Mouse (Mus musculus): Measurements from ENCODE around the gene Slc7a5. TPM values are rescaled to one million over a fixed set of nuclear protein-coding genes. Genes with fewer than 3 reads are reported as not detected.
A peak's percentile ranks its signal among the peaks of the same experiment; 100 is the strongest.

The Slc7a5 gene
- polyA plus RNA-seq, 1 experiment, result 113 TPM

GRCm38 (mm10) chr8:121879712-121880111 lies 27.8 kb downstream of the Slc7a5 start:
- no peak for DNase-seq (ENCODE audit: low read depth)
- TF ChIP-seq POLR2A (IDR thresholded peaks at IDR 0.05; ENCODE audit: borderline replicate concordance, extremely low read depth, insufficient read depth, insufficient read length, poor library complexity, severe bottlenecking) (no peak), CTCF (IDR thresholded peaks at IDR 0.05; ENCODE audit: borderline replicate concordance, extremely low read depth, insufficient read depth, insufficient read length) (no peak)

DNA sequence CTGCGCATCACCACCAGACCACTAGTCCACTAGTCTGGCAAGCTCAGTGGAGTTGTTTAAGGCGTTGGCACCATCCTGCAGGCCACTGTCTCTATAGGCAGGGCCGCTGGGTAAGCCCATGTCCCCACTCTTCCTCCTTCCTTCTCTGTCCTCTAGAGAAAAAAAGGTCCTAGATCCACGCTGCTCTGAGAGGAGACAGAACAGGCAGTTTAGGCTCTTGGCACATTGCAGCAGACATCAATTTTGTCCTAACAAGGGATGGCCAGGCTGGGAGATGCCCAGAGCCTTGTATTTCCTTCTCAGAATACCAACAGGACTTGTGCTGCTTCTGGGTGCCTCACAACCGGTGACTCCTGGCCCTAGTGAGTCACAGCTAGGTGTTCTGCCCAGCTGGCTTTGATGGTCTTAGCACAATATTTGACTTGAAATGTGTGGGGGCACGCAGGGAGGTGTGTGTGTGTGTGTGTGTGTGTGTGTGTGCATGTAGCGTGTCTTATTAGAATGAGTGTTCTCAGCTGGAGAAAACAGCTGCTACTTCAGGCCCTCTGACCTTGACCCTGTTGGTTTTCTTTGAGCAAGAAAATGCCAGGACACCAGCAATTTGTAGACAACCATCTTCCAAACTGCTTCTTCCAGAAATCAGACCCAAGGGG lies 29.5 kb downstream of the Slc7a5 start:
- TF ChIP-seq CTCF (IDR thresholded peaks at IDR 0.05; ENCODE audit: borderline replicate concordance, extremely low read depth, insufficient read depth, insufficient read length) (no peak), POLR2A (IDR thresholded peaks at IDR 0.05; ENCODE audit: borderline replicate concordance, extremely low read depth, insufficient read depth, insufficient read length, poor library complexity, severe bottlenecking) (no peak)
- DNase-seq (ENCODE audit: low read depth), result no peak

DNA sequence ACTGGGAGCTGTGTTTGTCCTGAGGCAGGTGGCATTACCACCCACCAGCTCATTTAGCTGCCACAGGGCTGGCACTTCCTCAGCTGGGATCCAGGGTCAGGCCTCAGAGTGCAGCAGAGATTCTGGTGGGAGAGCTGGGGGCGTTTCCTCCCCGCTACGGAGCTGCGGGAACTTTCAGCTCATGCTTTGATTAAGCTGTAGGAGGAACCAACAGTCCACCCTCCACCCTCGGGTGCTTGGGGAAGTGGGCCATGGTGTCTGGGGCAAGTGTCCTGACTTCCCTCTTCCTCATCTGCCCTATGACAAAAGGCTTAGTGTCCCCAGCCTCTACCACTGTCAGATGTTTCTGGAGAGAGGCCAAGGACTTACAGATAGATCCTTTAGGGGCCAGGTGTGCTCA lies 30.3 kb downstream of the Slc7a5 start:
- DNase-seq (ENCODE audit: low read depth), result no peak
- TF ChIP-seq POLR2A (IDR thresholded peaks at IDR 0.05; ENCODE audit: borderline replicate concordance, extremely low read depth, insufficient read depth, insufficient read length, poor library complexity, severe bottlenecking) (no peak), CTCF (IDR thresholded peaks at IDR 0.05; ENCODE audit: borderline replicate concordance, extremely low read depth, insufficient read depth, insufficient read length) (no peak)

DNA sequence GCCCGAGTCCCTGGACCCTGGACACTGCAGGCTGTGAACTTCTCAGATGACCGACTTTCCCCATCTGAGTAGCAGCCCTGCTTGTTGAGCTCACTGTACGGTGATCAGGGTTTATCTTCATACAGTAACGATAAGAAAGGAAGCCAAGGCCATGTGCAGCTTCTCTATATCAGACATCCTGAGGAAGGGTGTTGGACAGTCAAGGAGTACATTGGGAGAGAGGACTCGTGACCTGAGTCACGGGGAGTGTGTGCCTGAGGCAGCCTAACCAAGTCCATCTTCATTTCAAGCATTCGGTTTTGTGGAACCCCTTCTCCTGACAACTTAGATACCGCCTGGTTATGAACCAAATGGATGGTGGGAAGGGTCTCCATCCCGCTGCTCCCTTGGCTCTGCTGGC lies 32.0 kb downstream of the Slc7a5 start:
- DNase-seq (ENCODE audit: low read depth), result no peak
- TF ChIP-seq POLR2A (IDR thresholded peaks at IDR 0.05; ENCODE audit: borderline replicate concordance, extremely low read depth, insufficient read depth, insufficient read length, poor library complexity, severe bottlenecking) (no peak), CTCF (IDR thresholded peaks at IDR 0.05; ENCODE audit: borderline replicate concordance, extremely low read depth, insufficient read depth, insufficient read length) (no peak)

DNA sequence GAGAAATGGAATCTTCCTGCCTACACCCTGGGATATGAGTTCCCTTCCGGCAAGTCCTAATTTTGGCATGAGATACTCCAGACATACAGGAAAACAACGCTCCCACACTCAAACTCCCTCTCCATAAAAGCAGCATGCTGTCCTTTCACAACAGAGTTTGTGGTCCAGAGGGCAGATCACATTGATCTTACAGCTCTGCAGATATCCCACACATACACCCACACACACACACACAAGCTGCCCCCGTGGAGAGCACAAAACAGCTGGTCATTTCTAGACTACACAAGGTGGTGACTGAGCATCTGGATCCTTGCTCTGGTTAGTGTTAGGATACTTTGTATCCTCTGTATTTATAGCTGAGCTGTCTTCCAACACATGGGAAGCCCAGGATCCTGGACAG lies 32.4 kb downstream of the Slc7a5 start:
- no peak for TF ChIP-seq POLR2A (IDR thresholded peaks at IDR 0.05; ENCODE audit: borderline replicate concordance, extremely low read depth, insufficient read depth, insufficient read length, poor library complexity, severe bottlenecking)
- TF ChIP-seq CTCF (IDR thresholded peaks at IDR 0.05; ENCODE audit: borderline replicate concordance, extremely low read depth, insufficient read depth, insufficient read length), result no peak
- DNase-seq (ENCODE audit: low read depth), result no peak

- DNase-seq (ENCODE audit: low read depth), result peak; percentile 46
- no peak for TF ChIP-seq POLR2A (IDR thresholded peaks at IDR 0.05; ENCODE audit: borderline replicate concordance, extremely low read depth, insufficient read depth, insufficient read length, poor library complexity, severe bottlenecking)
- TF ChIP-seq CTCF (IDR thresholded peaks at IDR 0.05; ENCODE audit: borderline replicate concordance, extremely low read depth, insufficient read depth, insufficient read length), result peak; percentile 47; the same call in 1 of the 2 replicates
Observed at GRCm38 (mm10) chr8:121874031-121874430, 33.5 kb downstream of the Slc7a5 start.

- TF ChIP-seq POLR2A (IDR thresholded peaks at IDR 0.05; ENCODE audit: borderline replicate concordance, extremely low read depth, insufficient read depth, insufficient read length, poor library complexity, severe bottlenecking), result no peak
- no peak for TF ChIP-seq CTCF (IDR thresholded peaks at IDR 0.05; ENCODE audit: borderline replicate concordance, extremely low read depth, insufficient read depth, insufficient read length)
Observed at GRCm38 (mm10) chr8:121871833-121872440, 35.6 kb downstream of the Slc7a5 start.

DNA sequence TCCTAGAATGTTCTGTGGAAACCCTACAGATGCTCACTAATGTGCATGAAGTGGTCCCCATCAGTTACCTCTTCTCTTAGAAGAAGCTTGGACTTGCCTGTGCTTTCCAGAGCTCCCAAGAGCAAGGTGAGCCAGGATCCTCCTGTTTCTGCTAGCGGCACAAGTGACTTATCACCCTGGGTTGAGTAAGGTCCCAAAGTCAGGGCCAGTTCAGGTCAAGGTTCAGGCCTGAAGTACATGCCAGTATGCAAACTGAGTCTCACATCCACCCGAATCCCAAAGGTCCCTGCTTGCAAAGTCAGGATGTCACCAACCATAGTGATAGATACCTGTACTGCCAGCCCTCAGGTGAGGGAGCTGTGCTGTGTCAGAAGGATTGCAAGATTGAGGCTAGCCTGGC lies 37.3 kb downstream of the Slc7a5 start:
- no peak for TF ChIP-seq POLR2A (IDR thresholded peaks at IDR 0.05; ENCODE audit: borderline replicate concordance, extremely low read depth, insufficient read depth, insufficient read length, poor library complexity, severe bottlenecking)
- no peak for TF ChIP-seq CTCF (IDR thresholded peaks at IDR 0.05; ENCODE audit: borderline replicate concordance, extremely low read depth, insufficient read depth, insufficient read length)

More at GRCm38 (mm10) chr8:121871833-121872440, 35.6 kb downstream of the Slc7a5 start:
- DNase-seq (ENCODE audit: low read depth), result no peak

DNA sequence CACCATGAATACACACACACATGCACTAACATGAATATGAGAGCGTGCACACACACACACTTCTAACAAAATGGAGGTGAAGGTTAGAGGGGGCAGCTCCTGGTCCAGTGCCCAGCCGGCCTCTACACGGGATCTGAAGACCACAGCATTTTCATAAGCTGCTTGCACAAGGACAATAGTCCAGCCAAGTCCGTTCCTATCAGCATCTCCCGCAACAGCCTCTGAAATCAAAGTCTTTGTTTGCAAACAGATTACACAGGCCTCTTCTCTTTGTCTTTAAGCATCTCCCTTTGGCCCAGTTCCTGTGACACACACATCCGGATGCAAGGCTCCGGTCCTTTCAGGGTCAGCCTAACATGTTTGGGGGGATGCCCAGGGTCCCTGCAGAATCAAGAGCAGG lies 38.6 kb downstream of the Slc7a5 start:
- TF ChIP-seq POLR2A (IDR thresholded peaks at IDR 0.05; ENCODE audit: borderline replicate concordance, extremely low read depth, insufficient read depth, insufficient read length, poor library complexity, severe bottlenecking), result no peak
- TF ChIP-seq CTCF (IDR thresholded peaks at IDR 0.05; ENCODE audit: borderline replicate concordance, extremely low read depth, insufficient read depth, insufficient read length), result no peak
- DNase-seq (ENCODE audit: low read depth), result no peak

More for the DNA sequence above, 37.3 kb downstream of the Slc7a5 start:
- no peak for DNase-seq (ENCODE audit: low read depth)

DNA sequence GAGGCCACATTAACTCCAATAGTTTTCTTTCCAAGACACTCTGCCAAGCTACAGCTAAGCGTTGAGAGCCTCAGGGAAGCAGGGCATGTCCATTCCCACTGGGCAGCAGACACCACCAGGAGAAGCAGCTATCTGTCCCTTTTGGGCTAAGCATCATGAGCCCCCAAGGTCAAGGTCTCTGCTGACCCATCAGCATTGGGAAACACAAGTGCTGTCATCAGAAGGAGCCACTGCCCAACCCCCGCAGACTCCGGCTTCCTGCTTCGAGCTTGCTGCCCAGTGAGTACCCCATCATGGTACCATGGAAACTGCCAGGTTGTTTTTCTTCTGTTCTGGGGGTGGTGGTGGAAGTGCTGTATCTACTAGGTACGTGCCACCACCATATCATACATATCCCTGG lies 39.3 kb downstream of the Slc7a5 start:
- TF ChIP-seq POLR2A (IDR thresholded peaks at IDR 0.05; ENCODE audit: borderline replicate concordance, extremely low read depth, insufficient read depth, insufficient read length, poor library complexity, severe bottlenecking) (no peak), CTCF (IDR thresholded peaks at IDR 0.05; ENCODE audit: borderline replicate concordance, extremely low read depth, insufficient read depth, insufficient read length) (no peak)
- no peak for DNase-seq (ENCODE audit: low read depth)

- TF ChIP-seq CTCF (IDR thresholded peaks at IDR 0.05; ENCODE audit: borderline replicate concordance, extremely low read depth, insufficient read depth, insufficient read length) (no peak), POLR2A (IDR thresholded peaks at IDR 0.05; ENCODE audit: borderline replicate concordance, extremely low read depth, insufficient read depth, insufficient read length, poor library complexity, severe bottlenecking) (no peak)
- no peak for DNase-seq (ENCODE audit: low read depth)
Observed at GRCm38 (mm10) chr8:121865356-121865755, 42.1 kb downstream of the Slc7a5 start.
